Mouse (Mus musculus): ENCODE results near the gene Dzip1.

GRCm38 (mm10) chr14:118838556-118839120 lies 86.6 kb downstream of the Dzip1 start:
- TF ChIP-seq CTCF (IDR thresholded peaks at IDR 0.05; ENCODE audit: control insufficient read depth, insufficient read depth, insufficient read length), result no peak
- no peak for TF ChIP-seq MAX (IDR thresholded peaks at IDR 0.05)
- no peak for TF ChIP-seq MYOD1 (IDR thresholded peaks at IDR 0.05; ENCODE audit: control insufficient read depth, insufficient read length, low read depth)
